Mouse (Mus musculus) limb, embryonic 12.5 days (tissue): ENCODE measurements at regions not wholly inside any gene's neighbourhood (a gene's known extent, or its start where the extent isn't known, plus 50 kb on each side); places are given as distances from the start of the nearest gene placed in this dataset.
A peak's percentile ranks its signal among the peaks of the same experiment; 100 is the strongest.

Source experiments
- ATAC-seq: fragments of 200-750 bp; cut with Nextera tagmentation; 2 replicates; pipeline ENCODE4 v1.8.0; 2017; ENCODE audit warnings: low read depth, moderate TSS enrichment; ENCODE audit not compliant: insufficient number of reproducible peaks, insufficient read depth, low FRiP score, low TSS enrichment
- H3K27ac ChIP-seq: fragments of 300-500 bp; sonication (generic); 2 replicates; pipeline ENCODE4 v1.5.1; 2016; ENCODE audit warnings: mild to moderate bottlenecking, moderate library complexity
- H3K27me3 ChIP-seq: fragments of 300-500 bp; sonication (generic); 2 replicates; pipeline ENCODE4 v1.6.1; 2016; ENCODE audit warnings: mild to moderate bottlenecking, moderate library complexity
- H3K36me3 ChIP-seq: fragments of 300-500 bp; sonication (generic); 2 replicates; pipeline ENCODE4 v1.6.1; 2016; ENCODE audit warnings: mild to moderate bottlenecking, moderate library complexity
- H3K4me1 ChIP-seq: fragments of 300-500 bp; sonication (generic); replicated peaks from 2 replicates; pipeline ENCODE4 v1.6.1; 2016
- H3K4me2 ChIP-seq: fragments of 300-500 bp; sonication (generic); 2 replicates; pipeline ENCODE4 v1.6.1; 2016; ENCODE audit warnings: mild to moderate bottlenecking, moderate library complexity
- H3K4me3 ChIP-seq: fragments of 300-500 bp; sonication (generic); replicated peaks from 2 replicates; pipeline ENCODE4 v1.5.1; 2016; ENCODE audit warnings: mild to moderate bottlenecking
- H3K9ac ChIP-seq: fragments of 300-500 bp; sonication (generic); replicated peaks from 2 replicates; pipeline ENCODE4 v1.6.1; 2016; ENCODE audit warnings: mild to moderate bottlenecking, moderate library complexity
- H3K9me3 ChIP-seq: fragments of 300-500 bp; sonication (generic); 2 replicates; pipeline ENCODE4 v1.6.1; 2016; ENCODE audit warnings: mild to moderate bottlenecking, moderate library complexity
- WGBS: fragments of 180-500 bp; shearing (Covaris S2); methylation state at CpG from one replicate; pipeline ENCODE4 v1.1.7; 2016; 5-methylcytosine and 5-hydroxymethylcytosine counted together

DNA sequence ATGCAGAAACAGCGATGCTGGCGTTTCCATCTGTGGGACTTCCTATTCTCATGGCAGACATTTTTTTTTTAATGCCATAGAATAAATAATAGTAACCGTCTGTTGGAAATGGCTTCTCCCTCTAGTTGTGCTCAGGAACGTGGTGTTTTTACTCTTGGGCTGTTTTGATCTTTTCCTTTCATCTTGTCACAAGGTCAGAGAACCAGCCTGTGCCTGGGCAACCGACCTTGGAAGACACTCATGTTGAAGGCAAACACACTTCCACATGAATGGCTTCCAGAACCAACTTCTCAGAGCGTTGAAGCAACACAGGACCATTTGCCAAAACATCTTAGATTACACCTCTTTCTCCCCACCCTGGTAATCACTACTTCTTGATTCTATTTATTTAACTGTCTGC lies 137.9 kb upstream of the Mast4 start:
- WGBS, result 60% methylated on average over 6 of the region's 6 CpGs

DNA sequence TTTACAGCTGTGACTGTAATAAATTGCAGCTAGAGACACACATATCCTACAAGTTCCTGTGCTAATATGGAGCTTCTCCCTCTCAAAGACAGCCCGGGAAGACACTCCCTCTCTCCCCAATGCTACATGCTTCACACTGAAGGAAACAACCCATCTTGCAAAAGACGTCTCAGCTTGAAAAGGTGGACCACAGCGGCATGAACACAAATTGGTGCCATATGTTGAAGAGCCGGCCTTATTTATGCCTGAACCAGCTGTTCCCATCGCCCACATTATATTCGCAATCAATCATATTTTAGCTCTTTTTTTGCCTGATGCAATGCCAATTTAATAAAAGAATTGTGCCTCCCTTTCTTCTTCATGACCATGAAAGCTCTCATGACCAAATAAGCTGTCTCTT lies 135.8 kb upstream of the Mast4 start:
- 34% methylated on average over 6 of the region's 6 CpGs for WGBS
- H3K4me2 ChIP-seq, result no peak overlapping the region

More for the DNA sequence above, 137.9 kb upstream of the Mast4 start:
- H3K27me3 ChIP-seq, result no peaks in the 10 kb centered on the region
- no peaks in the 10 kb centered on the region for H3K36me3 ChIP-seq
- H3K4me3 ChIP-seq, result no peak overlapping the region
- H3K9ac ChIP-seq, result no peak overlapping the region
- peaks cover 6% of the 10 kb centered on the region; the same call in 1 of the 2 replicates for H3K4me1 ChIP-seq
- no peaks in the 10 kb centered on the region for H3K9me3 ChIP-seq
- H3K4me2 ChIP-seq, result no peak overlapping the region
- no peak overlapping the region for H3K27ac ChIP-seq
- no peak for ATAC-seq

DNA sequence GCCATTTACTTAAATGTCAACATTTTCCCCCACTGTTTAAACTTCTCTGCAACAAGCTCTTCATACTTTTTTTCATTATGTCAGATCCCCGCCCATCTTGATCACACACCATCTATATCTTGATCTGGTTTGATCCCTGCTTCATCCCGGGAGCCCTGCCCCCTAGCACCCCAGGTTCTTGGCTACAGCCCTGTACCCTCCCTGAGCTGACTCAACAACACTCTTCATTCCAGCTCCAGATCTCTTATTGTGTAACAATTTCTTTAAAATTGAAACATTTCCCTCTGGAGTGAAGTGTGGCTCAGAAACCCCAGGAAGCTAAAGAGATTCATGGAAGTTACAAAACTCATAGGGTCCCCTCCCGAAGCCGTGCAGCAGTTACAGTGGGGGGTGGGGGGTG lies 126.2 kb upstream of the Mast4 start:
- Histone ChIP-seq H3K4me2 (no peak overlapping the region), H3K36me3 (no peaks in the 10 kb centered on the region), H3K9me3 (no peaks in the 10 kb centered on the region), H3K27ac (no peak overlapping the region), H3K4me1 (no peaks in the 10 kb centered on the region), H3K27me3 (no peaks in the 10 kb centered on the region), H3K9ac (no peak overlapping the region), H3K4me3 (no peak overlapping the region)
- no peak for ATAC-seq
- WGBS, result 80% methylated on average over 4 of the region's 4 CpGs

More for the DNA sequence above, 135.8 kb upstream of the Mast4 start:
- no peaks in the 10 kb centered on the region for H3K36me3 ChIP-seq
- H3K27ac ChIP-seq, result no peak overlapping the region
- no peak overlapping the region for H3K9ac ChIP-seq
- H3K4me1 ChIP-seq, result peaks cover 6% of the 10 kb centered on the region; the same call in 1 of the 2 replicates
- no peak for ATAC-seq
- H3K27me3 ChIP-seq, result no peaks in the 10 kb centered on the region
- H3K4me3 ChIP-seq, result no peak overlapping the region
- no peaks in the 10 kb centered on the region for H3K9me3 ChIP-seq

DNA sequence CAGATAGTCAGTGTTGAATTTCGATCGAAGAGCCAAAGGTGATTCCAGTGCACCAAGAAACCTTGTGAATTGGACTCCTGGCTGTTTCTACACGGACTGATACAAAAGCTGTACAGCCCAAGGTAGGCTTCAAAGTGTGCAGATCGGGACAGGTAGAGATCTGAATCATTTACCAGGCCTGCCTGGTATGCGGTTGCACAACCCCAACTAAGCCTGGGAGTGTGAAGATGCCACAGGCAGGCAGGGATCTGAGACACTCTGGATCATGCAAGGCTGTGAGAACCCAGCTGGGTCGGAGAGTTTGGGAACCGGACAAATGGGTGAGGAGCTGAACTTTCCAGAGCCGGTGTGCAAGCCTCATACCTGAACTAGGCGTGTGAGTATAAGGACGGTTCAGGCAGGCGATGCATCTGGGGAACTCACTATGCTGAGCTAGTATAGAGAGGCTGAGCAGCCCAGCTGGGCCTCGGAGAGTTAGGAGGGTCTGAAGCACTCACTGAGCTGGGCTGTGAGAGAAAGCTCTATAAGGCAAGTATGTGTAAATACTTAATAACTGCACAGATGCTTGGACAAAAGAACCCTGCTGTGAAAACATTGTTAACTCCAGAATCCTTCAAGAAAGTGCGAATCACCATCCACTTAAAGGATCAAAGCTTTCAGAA lies 125.3 kb upstream of the Mast4 start:
- Histone ChIP-seq H3K4me3 (no peak overlapping the region), H3K27me3 (no peaks in the 10 kb centered on the region), H3K9ac (no peak overlapping the region), H3K4me1 (no peaks in the 10 kb centered on the region), H3K27ac (no peak overlapping the region), H3K4me2 (no peak overlapping the region), H3K36me3 (no peaks in the 10 kb centered on the region), H3K9me3 (no peaks in the 10 kb centered on the region)
- ATAC-seq, result no peak
- WGBS, result 77% methylated on average over 13 of the region's 13 CpGs

DNA sequence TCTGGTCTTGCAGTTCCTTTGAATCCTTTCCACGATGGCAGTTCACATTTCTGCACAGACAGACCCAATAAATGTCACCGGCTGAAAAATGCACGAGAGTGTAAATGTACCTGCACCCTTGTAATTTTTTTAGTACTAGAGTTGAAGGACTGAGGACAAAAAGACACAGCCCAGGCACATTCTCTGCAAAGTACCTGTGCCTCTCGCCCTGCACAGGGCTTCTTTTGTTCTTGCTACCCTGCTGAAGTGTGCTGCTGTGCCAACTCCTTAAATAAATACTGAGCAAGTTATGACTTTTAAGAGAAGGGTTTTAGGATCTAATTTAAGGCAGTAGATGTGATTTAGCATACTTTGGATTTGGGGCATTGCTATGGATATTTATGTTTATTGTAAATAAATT lies 118.5 kb upstream of the Mast4 start:
- WGBS, result 39% methylated on average over 4 of the region's 4 CpGs
- Histone ChIP-seq H3K9ac (no peak overlapping the region), H3K4me1 (no peaks in the 10 kb centered on the region), H3K9me3 (no peaks in the 10 kb centered on the region), H3K27me3 (no peaks in the 10 kb centered on the region), H3K36me3 (no peaks in the 10 kb centered on the region), H3K4me2 (no peak overlapping the region), H3K27ac (peak overlapping the region; percentile 62; the same call in 1 of the 2 replicates), H3K4me3 (no peak overlapping the region)
- no peak for ATAC-seq

DNA sequence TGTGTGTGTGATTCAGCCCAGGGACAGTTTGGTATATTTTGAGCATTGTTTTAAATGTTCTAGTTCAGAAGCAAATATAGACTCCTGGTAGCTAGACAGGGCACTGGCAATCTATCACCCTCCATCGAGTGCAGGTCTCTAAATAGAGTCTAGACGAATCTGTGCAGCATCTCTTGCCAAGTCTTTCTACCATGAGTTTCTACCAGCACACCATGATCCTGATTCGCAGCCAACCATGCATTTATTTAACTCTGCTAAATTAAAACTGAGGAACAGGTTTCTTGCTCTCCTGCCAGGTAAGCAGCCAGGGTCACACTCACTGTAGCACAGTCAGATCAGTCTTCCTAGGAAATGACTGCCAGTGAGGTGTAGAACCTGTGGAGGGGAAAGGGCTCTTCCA lies 96.3 kb upstream of the Mast4 start:
- WGBS, result 89% methylated on average over 3 of the region's 3 CpGs

DNA sequence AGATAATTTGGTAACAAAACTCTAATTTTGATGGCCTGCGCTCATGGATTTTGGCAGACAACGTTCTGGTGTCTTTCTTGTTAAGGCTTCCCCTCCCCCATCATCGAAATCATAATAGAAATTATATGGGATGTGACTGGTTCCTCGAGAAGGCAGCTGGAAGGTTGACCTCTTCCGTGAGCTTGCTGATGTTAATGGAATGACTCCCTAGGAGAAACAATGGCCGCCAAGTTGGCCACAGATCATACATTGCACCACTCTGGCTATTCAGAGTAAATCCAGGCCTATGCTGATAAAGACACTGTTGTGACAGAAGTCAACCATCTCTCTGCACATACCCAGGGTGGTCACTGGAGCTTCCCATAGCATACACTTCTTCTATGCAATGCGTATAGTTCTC lies 89.7 kb upstream of the Mast4 start:
- Histone ChIP-seq H3K4me1 (peaks cover 5% of the 10 kb centered on the region; the same call in 1 of the 2 replicates), H3K4me3 (no peak overlapping the region), H3K9ac (no peak overlapping the region), H3K27me3 (peaks cover 7% of the 10 kb centered on the region; the same call in 1 of the 2 replicates), H3K9me3 (no peaks in the 10 kb centered on the region), H3K36me3 (no peaks in the 10 kb centered on the region), H3K4me2 (no peak overlapping the region), H3K27ac (no peak overlapping the region)
- 88% methylated on average over 7 of the region's 7 CpGs for WGBS
- ATAC-seq, result no peak

More for the DNA sequence above, 96.3 kb upstream of the Mast4 start:
- no peaks in the 10 kb centered on the region for H3K36me3 ChIP-seq
- H3K27ac ChIP-seq, result no peak overlapping the region
- no peak overlapping the region for H3K4me3 ChIP-seq
- H3K4me2 ChIP-seq, result no peak overlapping the region
- ATAC-seq, result no peak
- H3K9ac ChIP-seq, result no peak overlapping the region
- no peaks in the 10 kb centered on the region for H3K4me1 ChIP-seq
- no peaks in the 10 kb centered on the region for H3K9me3 ChIP-seq
- no peaks in the 10 kb centered on the region for H3K27me3 ChIP-seq

DNA sequence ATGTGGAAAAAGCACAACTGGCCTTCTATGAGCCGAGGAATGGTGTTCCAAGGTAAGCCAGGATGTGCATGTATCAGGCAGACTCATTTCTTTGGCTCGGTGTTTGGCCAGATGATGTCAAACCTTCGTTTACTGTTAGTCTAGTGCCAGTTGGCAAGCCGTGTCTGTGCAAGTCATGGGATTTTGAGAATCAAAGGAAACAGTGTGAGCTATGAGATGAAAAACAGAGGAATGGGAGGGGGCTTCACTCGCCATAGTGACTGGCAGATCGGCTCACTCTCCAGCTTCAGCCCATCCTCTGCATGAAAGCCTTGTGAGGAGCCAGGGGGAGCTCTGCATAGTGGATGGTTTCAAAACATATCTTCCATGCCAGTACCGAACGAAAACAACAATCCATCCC lies 89.1 kb upstream of the Mast4 start:
- no peaks in the 10 kb centered on the region for H3K36me3 ChIP-seq
- peaks cover 5% of the 10 kb centered on the region; the same call in 1 of the 2 replicates for H3K4me1 ChIP-seq
- no peaks in the 10 kb centered on the region for H3K9me3 ChIP-seq
- H3K27me3 ChIP-seq, result peaks cover 7% of the 10 kb centered on the region; the same call in 1 of the 2 replicates
- H3K4me3 ChIP-seq, result no peak overlapping the region
- H3K9ac ChIP-seq, result no peak overlapping the region
- H3K27ac ChIP-seq, result no peak overlapping the region
- 91% methylated on average over 8 of the region's 8 CpGs for WGBS
- ATAC-seq, result no peak
- H3K4me2 ChIP-seq, result no peak overlapping the region

DNA sequence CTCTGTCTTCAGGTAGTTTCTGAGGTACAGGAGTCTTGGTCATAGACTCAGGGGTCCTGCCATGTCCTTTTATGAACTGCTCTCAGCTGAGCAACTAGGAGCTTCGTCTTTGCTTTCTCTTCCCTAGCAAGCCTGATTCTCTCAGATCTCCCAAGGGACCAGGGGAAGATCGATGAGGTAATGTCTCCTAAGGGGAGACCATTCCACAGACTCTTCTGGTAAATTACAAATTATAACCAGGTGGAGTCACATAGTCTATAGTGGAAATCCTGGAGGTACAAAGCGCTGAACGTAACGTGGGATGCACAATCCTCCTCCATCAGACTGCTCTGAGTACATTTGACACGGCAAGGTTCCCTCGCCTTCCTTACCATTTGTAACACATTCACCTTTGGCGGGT lies 88.7 kb upstream of the Mast4 start:
- no peaks in the 10 kb centered on the region for H3K9me3 ChIP-seq
- H3K4me2 ChIP-seq, result no peak overlapping the region
- H3K9ac ChIP-seq, result no peak overlapping the region
- H3K27me3 ChIP-seq, result peaks cover 7% of the 10 kb centered on the region; the same call in 1 of the 2 replicates
- no peak for ATAC-seq
- H3K36me3 ChIP-seq, result no peaks in the 10 kb centered on the region
- no peak overlapping the region for H3K27ac ChIP-seq
- H3K4me3 ChIP-seq, result no peak overlapping the region
- 92% methylated on average over 8 of the region's 8 CpGs for WGBS
- H3K4me1 ChIP-seq, result peaks cover 5% of the 10 kb centered on the region; the same call in 1 of the 2 replicates

DNA sequence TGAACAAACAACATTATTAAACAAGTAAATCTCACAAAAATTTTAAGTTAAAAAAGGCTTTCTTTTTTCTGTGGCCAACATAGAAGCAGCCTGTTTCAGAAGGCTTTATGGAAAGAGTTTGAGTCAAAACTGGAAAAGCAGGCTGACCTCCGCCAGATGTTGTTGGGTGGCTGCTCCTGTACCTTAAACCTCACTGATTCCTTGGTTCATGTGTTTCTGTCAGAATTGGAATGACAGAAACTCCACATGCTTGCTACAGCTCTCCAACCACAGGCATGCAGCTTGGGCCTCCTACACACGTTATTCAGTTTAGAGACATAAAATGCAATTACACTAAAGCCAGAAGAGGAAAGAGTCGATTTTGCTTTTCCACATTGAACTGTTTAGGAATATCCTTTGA lies 84.8 kb upstream of the Mast4 start:
- no peak overlapping the region for H3K4me3 ChIP-seq
- no peaks in the 10 kb centered on the region for H3K9me3 ChIP-seq
- WGBS, result 46% methylated on average over 3 of the region's 3 CpGs

DNA sequence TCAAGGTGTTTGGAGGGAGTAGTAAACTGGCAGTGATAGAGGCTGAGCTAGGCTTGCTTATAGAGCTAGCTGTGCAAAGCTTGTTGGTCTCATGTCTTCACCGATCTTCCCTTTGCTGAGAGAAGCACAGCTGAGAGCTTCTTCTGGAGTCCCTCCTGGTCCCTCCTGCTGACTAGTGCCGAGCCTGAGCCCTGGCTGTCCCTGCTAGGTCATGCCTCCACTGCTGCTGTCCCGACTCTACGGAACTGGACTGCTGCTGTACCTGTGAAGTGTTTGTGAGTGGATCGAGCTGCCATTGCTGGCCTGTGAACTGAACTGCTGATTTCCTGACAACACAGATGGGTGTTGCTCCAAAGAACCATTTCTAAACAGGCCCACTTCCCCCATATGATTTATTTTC lies 83.0 kb upstream of the Mast4 start:
- H3K36me3 ChIP-seq, result no peaks in the 10 kb centered on the region
- no peak overlapping the region for H3K27ac ChIP-seq
- H3K4me1 ChIP-seq, result no peaks in the 10 kb centered on the region
- ATAC-seq, result no peak
- 94% methylated on average over 5 of the region's 5 CpGs for WGBS
- no peaks in the 10 kb centered on the region for H3K9me3 ChIP-seq
- peaks cover 7% of the 10 kb centered on the region; the same call in 1 of the 2 replicates for H3K27me3 ChIP-seq
- no peak overlapping the region for H3K4me2 ChIP-seq
- H3K4me3 ChIP-seq, result no peak overlapping the region
- H3K9ac ChIP-seq, result no peak overlapping the region

More for the DNA sequence above, 84.8 kb upstream of the Mast4 start:
- H3K9ac ChIP-seq, result no peak overlapping the region
- no peak overlapping the region for H3K4me2 ChIP-seq
- no peak for ATAC-seq
- H3K4me1 ChIP-seq, result peaks cover 1% of the 10 kb centered on the region; the same call in 1 of the 2 replicates
- no peaks in the 10 kb centered on the region for H3K36me3 ChIP-seq
- no peak overlapping the region for H3K27ac ChIP-seq
- peaks cover 7% of the 10 kb centered on the region; the same call in 1 of the 2 replicates for H3K27me3 ChIP-seq

DNA sequence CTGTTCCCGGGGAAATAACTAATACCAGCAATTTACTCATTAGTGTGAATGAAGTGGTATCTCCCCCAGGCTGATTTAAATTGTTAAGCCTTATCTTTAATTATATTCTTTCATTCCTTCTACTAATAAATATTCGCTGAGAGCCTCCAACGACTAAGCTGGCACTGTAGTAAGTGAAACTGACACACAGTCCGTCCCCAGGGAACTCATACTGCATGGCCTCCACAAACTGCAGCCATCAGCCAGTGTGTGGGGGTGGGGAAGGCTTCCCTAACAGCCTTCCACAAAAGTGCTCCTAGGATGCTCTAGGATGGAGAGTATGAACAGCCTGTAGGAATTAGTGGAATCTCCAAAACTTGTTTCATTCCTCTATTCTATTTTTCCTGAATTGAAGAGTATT lies 81.0 kb upstream of the Mast4 start:
- no peak overlapping the region for H3K9ac ChIP-seq
- no peaks in the 10 kb centered on the region for H3K36me3 ChIP-seq
- no peak overlapping the region for H3K27ac ChIP-seq
- WGBS, result 62% methylated on average over 4 of the region's 4 CpGs
- H3K9me3 ChIP-seq, result no peaks in the 10 kb centered on the region
- ATAC-seq, result no peak
- no peak overlapping the region for H3K4me3 ChIP-seq
- no peaks in the 10 kb centered on the region for H3K4me1 ChIP-seq
- no peaks in the 10 kb centered on the region for H3K27me3 ChIP-seq
- no peak overlapping the region for H3K4me2 ChIP-seq
